Mouse (Mus musculus) stomach, postnatal 0 days (tissue): ENCODE data around the gene Tnfrsf14. TPM values are rescaled to one million over a fixed set of nuclear protein-coding genes. Genes with fewer than 3 reads are reported as not detected.

Experiments used
- ATAC-seq: fragments of 200-750 bp; cut with Nextera tagmentation; 2 replicates; pipeline ENCODE4 v1.8.0; 2017; ENCODE audit not compliant: low FRiP score, low TSS enrichment
- DNase-seq: peaks from one replicate; pipeline ENCODE4 v3.0.0-alpha.2; 2016; ENCODE audit warnings: low spot score
- H3K27ac ChIP-seq: fragments of 300-500 bp; sonication (generic); replicated peaks from 2 replicates; pipeline ENCODE4 v1.5.1; 2014; ENCODE audit warnings: mild to moderate bottlenecking, control low read depth
- H3K27me3 ChIP-seq: fragments of 300-500 bp; sonication (generic); 2 replicates; pipeline ENCODE4 v1.6.1; 2014; ENCODE audit warnings: low read length; ENCODE audit not compliant: control insufficient read depth, insufficient read depth
- H3K36me3 ChIP-seq: fragments of 300-500 bp; sonication (generic); 2 replicates; pipeline ENCODE4 v1.6.1; 2014; ENCODE audit warnings: low read length, mixed read lengths; ENCODE audit not compliant: control insufficient read depth, insufficient read depth
- H3K4me1 ChIP-seq: fragments of 300-500 bp; sonication (generic); replicated peaks from 2 replicates; pipeline ENCODE4 v1.6.1; 2014; ENCODE audit warnings: antibody characterized with exemption; ENCODE audit not compliant: control insufficient read depth, insufficient read depth
- H3K4me2 ChIP-seq: fragments of 300-500 bp; sonication (generic); replicated peaks from 2 replicates; pipeline ENCODE4 v1.6.1; 2014; ENCODE audit warnings: low read depth, mild to moderate bottlenecking, control low read depth, moderate library complexity
- H3K4me3 ChIP-seq: fragments of 300-500 bp; sonication (generic); 2 replicates; pipeline ENCODE4 v1.5.1; 2014; ENCODE audit warnings: low read depth, low read length, control low read depth
- H3K9ac ChIP-seq: fragments of 300-500 bp; sonication (generic); 2 replicates; pipeline ENCODE4 v1.6.1; 2014; ENCODE audit warnings: mild to moderate bottlenecking, low read length, control low read depth, mixed read lengths
- H3K9me3 ChIP-seq: fragments of 300-500 bp; sonication (generic); 2 replicates; pipeline ENCODE4 v1.6.1; 2016; ENCODE audit warnings: low read length; ENCODE audit not compliant: control insufficient read depth
- CTCF ChIP-seq: IDR thresholded peaks from 2 replicates; pipeline ENCODE4 v1.5.1; 2016; ENCODE audit warnings: antibody characterized with exemption, low read depth, mild to moderate bottlenecking, moderate library complexity
- EP300 ChIP-seq: optimal IDR thresholded peaks from 2 replicates; pipeline ENCODE3; 2016; ENCODE audit warnings: antibody characterized with exemption
- WGBS: fragments of 180-500 bp; shearing (Covaris S2); extraction: QIAGEN DNeasy Blood & Tissue Kit; methylation state at CpG from one replicate; pipeline ENCODE4 v1.1.7; 2014; 5-methylcytosine and 5-hydroxymethylcytosine counted together
- polyA plus RNA-seq: library from polyadenylated mRNA; unstranded; fragments of >200 nt; fragmentation: Nextera tagmentation; extraction: Ambion mirVana; gene quantifications from 2 replicates; pipeline ENCODE4 v1.2.1, GENCODE M21; 2015

Gene Tnfrsf14
- polyA plus RNA-seq, 1 experiment from 2014 or later: 0.61 TPM

- H3K4me2 ChIP-seq: no peak overlapping the region
- no peaks in the 10 kb centered on the region for H3K9me3 ChIP-seq
- H3K36me3 ChIP-seq: no peaks in the 10 kb centered on the region
- H3K4me3 ChIP-seq: no peak overlapping the region
- H3K27ac ChIP-seq: no peak overlapping the region
- H3K4me1 ChIP-seq: no peaks in the 10 kb centered on the region
- H3K27me3 ChIP-seq: peaks cover 2% of the 10 kb centered on the region; the same call in 1 of the 2 replicates
- ATAC-seq (no peak), DNase-seq (no peak)
- TF ChIP-seq EP300: no peak
- no peak for TF ChIP-seq CTCF
- no peak overlapping the region for H3K9ac ChIP-seq
- 3% methylated on average over 26 of the region's 26 CpGs for WGBS
Observed at GRCm38 (mm10) chr4:154952461-154953241, 24.3 kb upstream of the Tnfrsf14 start.

- no peak overlapping the region for H3K9ac ChIP-seq
- no peaks in the 10 kb centered on the region for H3K36me3 ChIP-seq
- H3K4me1 ChIP-seq: no peaks in the 10 kb centered on the region
- WGBS: 17% methylated on average over 15 of the region's 16 CpGs
- no peak overlapping the region for H3K27ac ChIP-seq
- ATAC-seq (no peak), DNase-seq (no peak)
- H3K9me3 ChIP-seq: no peaks in the 10 kb centered on the region
- H3K27me3 ChIP-seq: peaks cover 2% of the 10 kb centered on the region; the same call in 1 of the 2 replicates
- no peak for TF ChIP-seq EP300
- H3K4me2 ChIP-seq: no peak overlapping the region
- H3K4me3 ChIP-seq: no peak overlapping the region
Observed at GRCm38 (mm10) chr4:154949589-154949982, 21.2 kb upstream of the Tnfrsf14 start.

GRCm38 (mm10) chr4:154948940-154949588 is 20.7 kb upstream of the Tnfrsf14 start:
- Histone ChIP-seq H3K4me1 (no peaks in the 10 kb centered on the region), H3K27me3 (peaks cover 2% of the 10 kb centered on the region; the same call in 1 of the 2 replicates), H3K4me2 (no peak overlapping the region), H3K9ac (no peak overlapping the region), H3K27ac (no peak overlapping the region), H3K36me3 (no peaks in the 10 kb centered on the region), H3K9me3 (no peaks in the 10 kb centered on the region), H3K4me3 (no peak overlapping the region)
- DNase-seq: no peak
- no peak for ATAC-seq
- 69% methylated on average over 6 of the region's 6 CpGs for WGBS
- TF ChIP-seq CTCF (no peak), EP300 (no peak)

DNA sequence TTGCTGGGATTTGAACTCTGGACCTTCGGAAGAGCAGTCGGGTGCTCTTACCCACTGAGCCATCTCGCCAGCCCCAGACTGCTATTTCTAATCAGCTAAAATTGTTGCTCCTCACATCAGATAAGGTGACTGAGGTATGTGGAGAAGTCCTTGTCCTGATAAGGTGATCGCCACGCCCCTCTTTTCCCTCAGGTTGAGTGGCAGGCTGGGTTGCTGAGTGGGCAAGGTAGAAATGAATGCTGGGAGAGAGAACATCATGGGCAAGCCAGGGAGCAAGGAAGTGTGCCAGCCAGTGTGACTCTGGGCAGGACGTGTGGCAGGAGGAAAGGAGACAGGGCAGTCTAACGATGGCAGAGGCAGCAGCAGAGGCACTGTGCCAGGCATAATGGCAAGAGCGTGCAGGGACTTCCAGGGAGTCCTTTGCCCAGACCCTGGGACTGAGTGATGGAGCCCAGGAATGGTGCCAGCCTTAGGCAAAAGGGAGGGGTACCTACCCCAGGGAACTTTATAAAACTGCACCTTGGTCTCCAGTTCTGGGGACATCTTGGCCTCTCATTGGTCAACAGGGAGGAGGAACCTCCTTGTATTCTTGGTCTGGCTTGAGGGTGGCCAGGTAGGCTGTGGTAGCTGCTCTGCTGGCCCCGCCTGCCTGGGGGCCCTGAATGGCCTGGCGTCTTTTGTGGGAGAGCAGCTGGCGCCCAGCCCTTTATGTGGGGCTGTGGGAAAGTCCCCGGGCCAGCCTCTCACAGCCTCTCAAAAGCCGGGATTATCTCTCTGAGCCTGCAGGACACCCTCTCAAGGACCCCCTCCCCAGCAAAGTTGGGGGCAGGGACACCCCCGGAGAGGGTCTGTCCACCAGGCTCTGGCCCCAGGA is 19.9 kb upstream of the Tnfrsf14 start:
- ATAC-seq (no peak), DNase-seq (no peak)
- no peak overlapping the region for H3K4me2 ChIP-seq
- no peaks in the 10 kb centered on the region for H3K4me1 ChIP-seq
- no peak overlapping the region for H3K4me3 ChIP-seq
- TF ChIP-seq CTCF (no peak), EP300 (no peak)
- no peak overlapping the region for H3K9ac ChIP-seq
- no peaks in the 10 kb centered on the region for H3K9me3 ChIP-seq
- H3K36me3 ChIP-seq: no peaks in the 10 kb centered on the region
- peaks cover 2% of the 10 kb centered on the region; the same call in 1 of the 2 replicates for H3K27me3 ChIP-seq
- no peak overlapping the region for H3K27ac ChIP-seq
- WGBS: 37% methylated on average over 14 of the region's 14 CpGs

GRCm38 (mm10) chr4:154946319-154946718 is 18.0 kb upstream of the Tnfrsf14 start:
- TF ChIP-seq EP300: no peak
- no peak; the same call in 1 of the 2 replicates for TF ChIP-seq CTCF
- Histone ChIP-seq H3K27ac (no peak overlapping the region), H3K9ac (peak overlapping the region; percentile 43; the same call in 1 of the 2 replicates), H3K27me3 (no peaks in the 10 kb centered on the region; the same call in 1 of the 2 replicates), H3K4me3 (peak overlapping the region; percentile 14; the same call in 1 of the 2 replicates), H3K9me3 (no peaks in the 10 kb centered on the region), H3K36me3 (no peaks in the 10 kb centered on the region), H3K4me2 (peak overlapping the region; percentile 44), H3K4me1 (no peaks in the 10 kb centered on the region)
- ATAC-seq (peak; percentile 82), DNase-seq (peak; percentile 83)
- WGBS: 2% methylated on average over 8 of the region's 8 CpGs
